Mouse (Mus musculus): Measurements from ENCODE around the gene Vgll4. TPM values are rescaled to one million over a fixed set of nuclear protein-coding genes. Genes with fewer than 3 reads are reported as not detected.
A peak's percentile ranks its signal among the peaks of the same experiment; 100 is the strongest.

Gene Vgll4
- polyA plus RNA-seq, 1 experiment from 2014 or later = 35.6 TPM

DNA sequence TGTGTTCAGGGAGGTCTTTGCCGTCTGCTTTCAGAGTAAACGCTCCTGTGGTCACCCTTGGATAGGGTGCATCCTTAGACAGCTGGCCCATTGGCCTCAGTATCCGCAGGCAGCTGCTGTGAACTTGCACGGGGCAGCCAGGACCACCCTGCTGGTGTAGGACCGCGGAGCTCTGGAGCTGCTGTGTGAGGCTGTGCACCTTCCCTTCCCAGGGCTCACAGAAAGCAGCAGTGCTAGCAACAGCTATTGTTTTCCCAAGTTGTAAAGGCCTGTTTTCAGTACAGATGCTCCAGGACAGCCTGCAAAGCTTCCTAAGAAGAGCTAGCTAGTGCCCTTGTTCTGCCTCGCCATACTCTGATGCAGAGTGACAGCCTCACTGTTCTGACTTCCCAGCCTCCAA is 118.1 kb downstream of the Vgll4 start:
- Histone ChIP-seq H3K4me2 (ENCODE audit: low read depth, low read length) (no peak overlapping the region), H3K36me3 (ENCODE audit: control insufficient read depth, insufficient read depth, low read length) (no peaks in the 10 kb centered on the region), H3K4me3 (ENCODE audit: low read depth, low read length) (no peak overlapping the region), H3K27me3 (ENCODE audit: control insufficient read depth, insufficient read depth, low read length) (no peaks in the 10 kb centered on the region), H3K9ac (replicated peaks; ENCODE audit: low read depth, low read length) (no peak overlapping the region), H3K9me3 (ENCODE audit: control insufficient read depth, low read length) (no peaks in the 10 kb centered on the region), H3K4me1 (ENCODE audit: control insufficient read depth, insufficient read depth, low read length) (peaks cover 19% of the 10 kb centered on the region), H3K27ac (ENCODE audit: low read depth, low read length) (no peak overlapping the region)
- ATAC-seq (ENCODE audit: low read depth) = no peak
- WGBS = 31% methylated on average over 7 of the region's 7 CpGs

DNA sequence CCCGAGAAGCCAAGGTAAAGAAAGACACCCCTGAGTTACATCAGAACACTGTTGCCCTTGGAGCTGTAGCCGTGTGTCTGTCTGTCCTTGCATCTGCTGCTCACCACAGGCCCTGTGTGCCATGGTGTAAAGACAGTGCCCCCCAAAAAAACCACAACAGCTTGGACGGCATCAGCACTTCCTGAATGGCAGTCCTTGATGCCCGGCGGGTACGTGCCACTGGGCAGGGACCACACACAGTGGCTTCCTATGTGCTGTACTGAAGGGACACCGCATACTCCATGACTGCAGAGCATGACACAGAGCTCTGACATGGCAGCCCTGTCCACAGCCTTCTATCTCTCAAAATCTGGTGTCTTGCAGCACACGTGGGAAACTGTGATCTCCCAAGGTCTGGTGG is 120.0 kb downstream of the Vgll4 start:
- Histone ChIP-seq H3K36me3 (ENCODE audit: control insufficient read depth, insufficient read depth, low read length) (no peaks in the 10 kb centered on the region), H3K4me2 (ENCODE audit: low read depth, low read length) (no peak overlapping the region), H3K4me1 (ENCODE audit: control insufficient read depth, insufficient read depth, low read length) (peaks cover 28% of the 10 kb centered on the region), H3K27me3 (ENCODE audit: control insufficient read depth, insufficient read depth, low read length) (no peaks in the 10 kb centered on the region), H3K27ac (ENCODE audit: low read depth, low read length) (no peak overlapping the region), H3K4me3 (ENCODE audit: low read depth, low read length) (no peak overlapping the region), H3K9ac (replicated peaks; ENCODE audit: low read depth, low read length) (no peak overlapping the region), H3K9me3 (ENCODE audit: control insufficient read depth, low read length) (no peaks in the 10 kb centered on the region)
- no peak for ATAC-seq (ENCODE audit: low read depth)
- 86% methylated on average over 8 of the region's 8 CpGs for WGBS

GRCm38 (mm10) chr6:114848761-114849160 is 121.0 kb downstream of the Vgll4 start:
- no peak for ATAC-seq (ENCODE audit: low read depth)
- H3K4me3 ChIP-seq (ENCODE audit: low read depth, low read length) = no peak overlapping the region
- peaks cover 28% of the 10 kb centered on the region for H3K4me1 ChIP-seq (ENCODE audit: control insufficient read depth, insufficient read depth, low read length)
- H3K9me3 ChIP-seq (ENCODE audit: control insufficient read depth, low read length) = no peaks in the 10 kb centered on the region
- no peak overlapping the region for H3K27ac ChIP-seq (ENCODE audit: low read depth, low read length)
- H3K36me3 ChIP-seq (ENCODE audit: control insufficient read depth, insufficient read depth, low read length) = no peaks in the 10 kb centered on the region
- H3K4me2 ChIP-seq (ENCODE audit: low read depth, low read length) = no peak overlapping the region
- 64% methylated on average over 7 of the region's 7 CpGs for WGBS
- no peaks in the 10 kb centered on the region for H3K27me3 ChIP-seq (ENCODE audit: control insufficient read depth, insufficient read depth, low read length)
- no peak overlapping the region for H3K9ac ChIP-seq (replicated peaks; ENCODE audit: low read depth, low read length)

GRCm38 (mm10) chr6:114847582-114848174 is 122.1 kb downstream of the Vgll4 start:
- peaks cover 20% of the 10 kb centered on the region for H3K4me1 ChIP-seq (ENCODE audit: control insufficient read depth, insufficient read depth, low read length)
- H3K4me2 ChIP-seq (ENCODE audit: low read depth, low read length) = no peak overlapping the region
- no peaks in the 10 kb centered on the region for H3K27me3 ChIP-seq (ENCODE audit: control insufficient read depth, insufficient read depth, low read length)
- ATAC-seq (ENCODE audit: low read depth) = no peak
- H3K4me3 ChIP-seq (ENCODE audit: low read depth, low read length) = no peak overlapping the region
- no peaks in the 10 kb centered on the region for H3K36me3 ChIP-seq (ENCODE audit: control insufficient read depth, insufficient read depth, low read length)
- 82% methylated on average over 12 of the region's 12 CpGs for WGBS
- H3K27ac ChIP-seq (ENCODE audit: low read depth, low read length) = no peak overlapping the region
- no peak overlapping the region for H3K9ac ChIP-seq (replicated peaks; ENCODE audit: low read depth, low read length)
- no peaks in the 10 kb centered on the region for H3K9me3 ChIP-seq (ENCODE audit: control insufficient read depth, low read length)

GRCm38 (mm10) chr6:114846153-114846772 is 123.5 kb downstream of the Vgll4 start:
- Histone ChIP-seq H3K4me3 (ENCODE audit: low read depth, low read length) (no peak overlapping the region), H3K9ac (replicated peaks; ENCODE audit: low read depth, low read length) (no peak overlapping the region), H3K4me1 (ENCODE audit: control insufficient read depth, insufficient read depth, low read length) (peaks cover 23% of the 10 kb centered on the region), H3K36me3 (ENCODE audit: control insufficient read depth, insufficient read depth, low read length) (no peaks in the 10 kb centered on the region), H3K4me2 (ENCODE audit: low read depth, low read length) (no peak overlapping the region), H3K27ac (ENCODE audit: low read depth, low read length) (no peak overlapping the region), H3K9me3 (ENCODE audit: control insufficient read depth, low read length) (no peaks in the 10 kb centered on the region), H3K27me3 (ENCODE audit: control insufficient read depth, insufficient read depth, low read length) (no peaks in the 10 kb centered on the region)
- peak; percentile 55; the same call in 1 of the 2 replicates for ATAC-seq (ENCODE audit: low read depth)
- 10% methylated on average over 4 of the region's 4 CpGs for WGBS

DNA sequence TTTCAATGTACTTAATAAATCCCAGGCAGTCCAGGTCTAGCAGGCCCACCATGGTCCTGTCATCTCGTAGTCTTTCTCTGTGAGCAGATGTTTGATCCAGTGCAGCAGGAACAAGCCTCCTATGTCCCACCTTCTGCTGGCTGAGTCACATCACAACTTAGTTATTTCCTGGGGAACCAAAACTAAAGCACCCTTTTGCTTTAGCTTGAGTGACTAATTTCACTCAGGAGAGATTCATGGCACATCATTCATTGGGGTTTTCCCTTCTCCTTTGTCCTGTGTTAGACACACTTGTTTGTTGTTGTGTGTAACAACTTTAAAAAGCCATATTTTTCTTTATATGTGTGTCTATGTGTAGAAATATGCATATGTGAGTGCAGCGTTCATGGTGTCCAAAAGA is 126.9 kb downstream of the Vgll4 start:
- Histone ChIP-seq H3K4me3 (ENCODE audit: low read depth, low read length) (no peak overlapping the region), H3K9ac (replicated peaks; ENCODE audit: low read depth, low read length) (no peak overlapping the region), H3K27ac (ENCODE audit: low read depth, low read length) (no peak overlapping the region; the same call in 1 of the 2 replicates), H3K27me3 (ENCODE audit: control insufficient read depth, insufficient read depth, low read length) (no peaks in the 10 kb centered on the region), H3K9me3 (ENCODE audit: control insufficient read depth, low read length) (no peaks in the 10 kb centered on the region), H3K4me1 (ENCODE audit: control insufficient read depth, insufficient read depth, low read length) (peaks cover 30% of the 10 kb centered on the region), H3K4me2 (ENCODE audit: low read depth, low read length) (no peak overlapping the region), H3K36me3 (ENCODE audit: control insufficient read depth, insufficient read depth, low read length) (no peaks in the 10 kb centered on the region)
- WGBS = 92% methylated on average over 2 of the region's 2 CpGs
- no peak for ATAC-seq (ENCODE audit: low read depth)

DNA sequence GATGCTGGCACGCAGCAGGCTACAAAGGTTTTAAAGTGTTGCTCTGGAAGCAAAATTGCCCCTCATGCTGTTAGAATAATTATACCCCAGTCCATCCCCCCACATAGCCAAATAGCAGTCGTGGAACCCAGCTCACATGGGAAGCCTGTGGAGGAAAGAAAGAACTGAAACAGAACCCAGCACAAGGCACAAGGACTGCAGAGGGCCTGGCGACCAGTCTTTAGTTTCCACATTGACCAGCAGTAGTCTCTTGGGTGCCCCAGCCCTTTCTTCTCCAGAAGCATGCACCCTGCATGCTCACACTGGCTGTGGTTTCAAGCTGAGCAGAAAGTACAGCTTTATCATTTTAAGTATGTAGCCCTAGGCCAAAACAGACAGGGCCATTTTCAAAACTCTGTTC is 127.7 kb downstream of the Vgll4 start:
- 0 out of 2 replicates have a peak, but pooled peaks have one; percentile 28 for ATAC-seq (ENCODE audit: low read depth)
- Histone ChIP-seq H3K4me3 (ENCODE audit: low read depth, low read length) (no peak overlapping the region), H3K4me1 (ENCODE audit: control insufficient read depth, insufficient read depth, low read length) (peaks cover 30% of the 10 kb centered on the region), H3K27me3 (ENCODE audit: control insufficient read depth, insufficient read depth, low read length) (no peaks in the 10 kb centered on the region), H3K4me2 (ENCODE audit: low read depth, low read length) (no peak overlapping the region), H3K36me3 (ENCODE audit: control insufficient read depth, insufficient read depth, low read length) (no peaks in the 10 kb centered on the region), H3K9ac (replicated peaks; ENCODE audit: low read depth, low read length) (no peak overlapping the region), H3K9me3 (ENCODE audit: control insufficient read depth, low read length) (no peaks in the 10 kb centered on the region), H3K27ac (ENCODE audit: low read depth, low read length) (peak overlapping the region; percentile 29; the same call in 1 of the 2 replicates)
- whole genome bisulfite sequencing = 15% methylated on average over 3 of the region's 3 CpGs

DNA sequence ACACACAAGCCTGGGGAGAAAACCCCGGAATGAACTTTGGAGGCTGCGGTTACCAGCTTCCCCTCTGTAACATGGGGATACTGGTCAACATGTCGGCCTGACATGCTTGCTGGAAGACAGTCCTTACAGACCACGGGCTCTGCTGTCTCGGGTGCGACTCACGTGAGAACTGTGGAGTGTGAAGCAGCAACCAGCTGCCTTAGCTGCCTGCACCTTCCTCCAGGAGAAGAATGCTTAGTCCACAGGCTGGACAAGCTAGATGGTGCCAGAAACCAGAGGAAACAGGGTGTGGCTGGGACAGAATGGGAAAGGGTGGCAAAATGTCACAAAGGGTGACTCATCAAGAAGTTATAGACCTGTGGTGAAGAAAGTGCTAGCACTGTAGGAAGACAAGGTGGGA is 129.8 kb downstream of the Vgll4 start:
- no peak for ATAC-seq (ENCODE audit: low read depth)
- Histone ChIP-seq H3K9me3 (ENCODE audit: control insufficient read depth, low read length) (no peaks in the 10 kb centered on the region), H3K27ac (ENCODE audit: low read depth, low read length) (no peak overlapping the region), H3K4me3 (ENCODE audit: low read depth, low read length) (no peak overlapping the region), H3K36me3 (ENCODE audit: control insufficient read depth, insufficient read depth, low read length) (no peaks in the 10 kb centered on the region), H3K4me1 (ENCODE audit: control insufficient read depth, insufficient read depth, low read length) (peaks cover 21% of the 10 kb centered on the region), H3K4me2 (ENCODE audit: low read depth, low read length) (no peak overlapping the region), H3K27me3 (ENCODE audit: control insufficient read depth, insufficient read depth, low read length) (no peaks in the 10 kb centered on the region), H3K9ac (replicated peaks; ENCODE audit: low read depth, low read length) (no peak overlapping the region)
- WGBS = 89% methylated on average over 7 of the region's 7 CpGs

GRCm38 (mm10) chr6:114838872-114839271 is 130.9 kb downstream of the Vgll4 start:
- Histone ChIP-seq H3K9ac (replicated peaks; ENCODE audit: low read depth, low read length) (no peak overlapping the region), H3K4me3 (ENCODE audit: low read depth, low read length) (no peak overlapping the region), H3K27ac (ENCODE audit: low read depth, low read length) (no peak overlapping the region), H3K9me3 (ENCODE audit: control insufficient read depth, low read length) (no peaks in the 10 kb centered on the region), H3K4me2 (ENCODE audit: low read depth, low read length) (no peak overlapping the region), H3K36me3 (ENCODE audit: control insufficient read depth, insufficient read depth, low read length) (no peaks in the 10 kb centered on the region), H3K27me3 (ENCODE audit: control insufficient read depth, insufficient read depth, low read length) (no peaks in the 10 kb centered on the region), H3K4me1 (ENCODE audit: control insufficient read depth, insufficient read depth, low read length) (peaks cover 21% of the 10 kb centered on the region)
- WGBS = 93% methylated on average over 4 of the region's 4 CpGs
- no peak for ATAC-seq (ENCODE audit: low read depth)

All from neural tube, embryonic 14.5 days (tissue).